In the genomic region with DNA sequence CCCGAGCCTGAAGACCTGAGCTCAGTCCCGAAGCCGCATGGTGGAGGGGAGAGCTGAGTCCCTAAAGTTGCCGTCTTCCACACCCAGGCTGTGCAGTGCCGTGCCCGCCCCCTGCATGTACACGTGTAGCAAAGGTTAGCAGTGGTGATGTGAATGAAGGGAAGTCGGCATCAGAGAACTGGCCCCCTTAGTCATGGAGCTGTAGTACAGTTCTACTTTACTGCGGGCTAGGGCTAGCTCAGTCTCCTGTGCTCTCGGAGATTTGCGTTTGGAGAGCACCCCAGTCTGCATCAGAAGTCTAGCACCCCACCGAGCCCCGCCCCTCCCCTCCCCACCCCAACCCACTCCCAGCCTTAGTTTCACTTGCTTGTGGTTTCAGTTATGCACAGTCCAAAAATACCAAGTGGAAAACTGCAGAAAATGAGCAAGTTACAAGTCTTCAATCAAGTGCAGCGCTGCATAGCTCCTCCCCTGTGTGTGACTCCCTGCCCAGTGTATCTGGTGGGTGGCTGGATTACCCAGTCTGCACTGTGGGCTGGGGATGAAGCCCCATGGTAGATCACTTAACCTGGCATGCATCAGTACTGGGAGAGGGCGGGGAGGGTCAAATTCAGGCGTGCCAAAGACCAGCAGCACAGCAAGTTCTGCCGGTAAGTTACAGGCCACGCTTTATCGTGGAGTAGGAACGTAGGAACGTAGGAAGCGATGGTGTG, we compare ENCODE assay signal across 7 mouse cellular contexts. TPM values are rescaled to one million over a fixed set of nuclear protein-coding genes. Genes with fewer than 3 reads are reported as not detected.
DNase-seq lines count a peak whose midpoint lies in the region; ATAC-seq and TF ChIP-seq lines count a peak whose summit lies in the region.

No protein-coding gene starts in this region.

- TF ChIP-seq POLR2A in spleen, adult 2 months (IDR thresholded peaks at IDR 0.05; ENCODE audit: low read depth, low read length) = no peak

- H3K27ac ChIP-seq in limb, embryonic 15.5 days = peak overlapping the region; percentile 96
- H3K27ac ChIP-seq in spleen, adult 2 months (ENCODE audit: insufficient read depth, low read length) = peak overlapping the region; percentile 92

- H3K9me3 ChIP-seq in limb, embryonic 15.5 days = no peaks in the 10 kb centered on the region

- peak overlapping the region; percentile 72 for H3K4me2 ChIP-seq in limb, embryonic 15.5 days

- peak overlapping the region; percentile 36 for H3K4me3 ChIP-seq in limb, embryonic 15.5 days
- peak overlapping the region; percentile 48 for H3K4me3 ChIP-seq in spleen, adult 2 months (ENCODE audit: extremely low read depth, insufficient read depth, insufficient read length)

- H3K4me1 ChIP-seq in limb, embryonic 15.5 days = peaks cover 83% of the 10 kb centered on the region
- H3K4me1 ChIP-seq in spleen, adult 2 months (ENCODE audit: control insufficient read depth, insufficient read depth, insufficient read length) = peaks cover 50% of the 10 kb centered on the region

- 57% methylated on average over 22 of the region's 22 CpGs for WGBS in limb, embryonic 15.5 days
- WGBS in spleen, adult 2 months = 7% methylated on average over 22 of the region's 22 CpGs

- H3K27me3 ChIP-seq in limb, embryonic 15.5 days = no peaks in the 10 kb centered on the region
- no peaks in the 10 kb centered on the region for H3K27me3 ChIP-seq in spleen, adult 2 months (ENCODE audit: control insufficient read depth, insufficient read depth, low read length)

- H3K9ac ChIP-seq in limb, embryonic 15.5 days = no peak overlapping the region

- peak; percentile 61 for DNase-seq in 3T3-L1 (ENCODE audit: low read depth, low spot score)
- DNase-seq in B cell, adult 2 months = peak; percentile 43 to 53
- DNase-seq in fat pad, adult 2 months (ENCODE audit: extremely low read depth, low read depth, low spot score) = peak; percentile 47
- peak; percentile 34 to 46 for DNase-seq in spleen, adult 2 months (ENCODE audit: low read depth in 1 of 2, low spot score in 2 of 2)
- DNase-seq in right cerebral cortex, postnatal 4 days = no peak
- no peak for DNase-seq in layer of hippocampus, adult 9-11 months

- TF ChIP-seq CTCF in spleen, adult 2 months (IDR thresholded peaks at IDR 0.05; ENCODE audit: extremely low read depth, insufficient read depth, insufficient read length, insufficient replicate concordance) = no peak

- no peak for ATAC-seq in limb, embryonic 15.5 days (ENCODE audit: insufficient number of reproducible peaks, low FRiP score, low TSS enrichment, low read depth)

- H3K36me3 ChIP-seq in limb, embryonic 15.5 days = peaks cover 14% of the 10 kb centered on the region; the same call in 1 of the 2 replicates
- peaks cover 2% of the 10 kb centered on the region; the same call in 1 of the 2 replicates for H3K36me3 ChIP-seq in spleen, adult 2 months (ENCODE audit: control insufficient read depth, insufficient read depth, low read length)

RNA-seq across cellular contexts. Expression of a gene that starts 22.3 kb away (rescaled TPM):
- 9.8 and 9.9 TPM in 2 replicates for polyA plus RNA-seq in limb, embryonic 15.5 days (2015; fragmentation: Nextera tagmentation; extraction: Ambion mirVana)
- 58.4 and 74.0 TPM in 2 replicates for polyA plus RNA-seq in spleen, adult 2 months (2012; rRNA removed)

RNA-seq across cellular contexts. Expression of a gene that starts 40.2 kb away (rescaled TPM):
- polyA plus RNA-seq in limb, embryonic 15.5 days (2015; fragmentation: Nextera tagmentation; extraction: Ambion mirVana) = 4.4 and 5.3 TPM in 2 replicates
- 39.2 and 133 TPM in 2 replicates for polyA plus RNA-seq in spleen, adult 2 months (2012; rRNA removed)

Comparison
In these comparisons a context has a peak if more than half of its experiments do, and no peak if none do; other contexts are left out.
1. DNase-seq: peak in 3T3-L1 (single experiment), B cell, adult 2 months (2 of 2), fat pad, adult 2 months (single experiment) and spleen, adult 2 months (2 of 2); none in right cerebral cortex, postnatal 4 days (single experiment) and layer of hippocampus, adult 9-11 months (single experiment).